Mouse (Mus musculus) stomach, embryonic 14.5 days (tissue): Measurements from ENCODE around the gene Gm5800. TPM values are rescaled to one million over a fixed set of nuclear protein-coding genes. Genes with fewer than 3 reads are reported as not detected.
"Not testable (repeated sequence)": the region's sequence is repeated elsewhere in the genome, so short reads cannot be mapped to it uniquely, and the experiment has no call there.

ENCODE experiments used
- ATAC-seq: fragments of 200-750 bp; cut with Nextera tagmentation; 2 replicates; pipeline ENCODE4 v1.8.0; 2017; ENCODE audit warnings: low read depth, moderate TSS enrichment; ENCODE audit not compliant: insufficient number of reproducible peaks, insufficient read depth, low FRiP score
- H3K27ac ChIP-seq: fragments of 300-500 bp; sonication (generic); 2 replicates; pipeline ENCODE4 v1.5.1; 2014; ENCODE audit warnings: mild to moderate bottlenecking, low read length, moderate library complexity, mixed read lengths
- H3K27me3 ChIP-seq: fragments of 300-500 bp; sonication (generic); 2 replicates; pipeline ENCODE4 v1.6.1; 2014; ENCODE audit warnings: low read length, control low read depth, mixed read lengths; ENCODE audit not compliant: control insufficient read depth, insufficient read depth
- H3K36me3 ChIP-seq: fragments of 300-500 bp; sonication (generic); 2 replicates; pipeline ENCODE4 v1.6.1; 2014; ENCODE audit warnings: mild to moderate bottlenecking, control low read depth, low read length, moderate library complexity, mixed read lengths; ENCODE audit not compliant: control insufficient read depth, insufficient read depth
- H3K4me1 ChIP-seq: fragments of 300-500 bp; sonication (generic); 2 replicates; pipeline ENCODE4 v1.6.1; 2014; ENCODE audit warnings: low read length, control low read depth, mixed read lengths; ENCODE audit not compliant: control insufficient read depth, insufficient read depth
- H3K4me2 ChIP-seq: fragments of 300-500 bp; sonication (generic); replicated peaks from 2 replicates; pipeline ENCODE4 v1.6.1; 2014; ENCODE audit warnings: low read depth, low read length, control low read depth
- H3K4me3 ChIP-seq: fragments of 300-500 bp; sonication (generic); 2 replicates; pipeline ENCODE4 v1.5.1; 2014; ENCODE audit warnings: low read depth, low read length, control low read depth
- H3K9ac ChIP-seq: fragments of 300-500 bp; sonication (generic); replicated peaks from 2 replicates; pipeline ENCODE4 v1.6.1; 2014; ENCODE audit warnings: low read depth, mild to moderate bottlenecking, control low read depth, low read length, moderate library complexity, mixed read lengths
- H3K9me3 ChIP-seq: fragments of 300-500 bp; sonication (generic); 2 replicates; pipeline ENCODE4 v1.6.1; 2016; ENCODE audit warnings: low read depth, low read length, control low read depth; ENCODE audit not compliant: control insufficient read depth
- WGBS: fragments of 180-500 bp; shearing (Covaris S2); extraction: QIAGEN DNeasy Blood & Tissue Kit; methylation state at CpG from one replicate; pipeline ENCODE4 v1.1.7; 2014; 5-methylcytosine and 5-hydroxymethylcytosine counted together
- polyA plus RNA-seq: library from polyadenylated mRNA; unstranded; fragments of >200 nt; fragmentation: Nextera tagmentation; extraction: Ambion mirVana; gene quantifications from 2 replicates; pipeline ENCODE4 v1.2.1, GENCODE M21; 2014

Gm5800 gene
- polyA plus RNA-seq, result not detected in 2 replicates

DNA sequence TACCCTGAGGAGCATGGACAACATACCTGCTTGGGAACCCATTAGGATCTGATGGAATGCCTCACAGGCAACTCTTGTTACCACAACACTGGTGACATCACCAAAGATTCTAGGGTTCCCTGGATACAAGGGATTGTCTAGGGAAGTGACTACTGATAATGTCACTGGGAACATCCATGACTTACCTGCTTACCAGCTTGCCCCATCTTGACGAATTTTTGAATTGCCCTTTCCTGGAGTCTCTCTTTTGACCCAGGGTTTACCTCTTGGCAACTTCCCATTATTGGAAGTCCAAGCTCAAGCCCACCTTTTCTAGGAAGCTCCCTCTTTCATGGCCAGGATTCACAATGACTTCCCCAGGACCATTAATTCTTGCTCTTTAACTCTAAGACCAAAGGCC lies at the start of gene Gm5800:
Gm5800 (minus strand) TSS at position 101 of the 400 bp plus-strand sequence.
- Histone ChIP-seq H3K9me3 (no peaks in the 10 kb centered on the region), H3K4me1 (no peaks in the 10 kb centered on the region), H3K4me2 (no peak within 1 kb of the TSS), H3K4me3 (no peak within 1 kb of the TSS), H3K9ac (no peak within 1 kb of the TSS), H3K27me3 (no peaks in the 10 kb centered on the region), H3K27ac (no peak within 1 kb of the TSS), H3K36me3 (no peaks in the 10 kb centered on the region)
- ATAC-seq, result no peak
- WGBS, result 50% methylated on average over 1 of the region's 1 CpGs

DNA sequence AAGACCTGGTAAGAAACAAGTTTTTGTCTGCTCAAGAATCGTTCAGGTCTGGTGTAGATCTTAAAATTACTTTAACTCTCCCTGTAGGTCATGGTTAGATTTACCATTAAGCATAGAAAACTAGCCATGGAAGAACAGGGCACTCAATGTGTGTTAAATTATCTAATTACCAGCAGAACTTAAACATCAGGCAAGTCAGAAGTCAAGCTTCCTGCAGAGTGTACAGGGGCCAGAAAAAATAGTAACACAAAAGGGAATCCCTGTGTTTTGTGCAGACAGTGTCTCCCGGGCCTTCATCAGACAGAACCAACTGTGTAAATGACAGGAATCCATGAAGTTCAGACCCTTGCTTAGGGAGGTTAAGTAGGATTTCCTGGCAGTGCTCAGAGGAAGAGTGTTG lies 39.0 kb upstream of the Gm5800 start:
- no peak overlapping the region for H3K4me2 ChIP-seq
- H3K4me3 ChIP-seq, result no peak overlapping the region
- H3K9ac ChIP-seq, result no peak overlapping the region
- no peaks in the 10 kb centered on the region for H3K36me3 ChIP-seq
- no peaks in the 10 kb centered on the region for H3K27me3 ChIP-seq
- no peaks in the 10 kb centered on the region for H3K4me1 ChIP-seq
- no peak overlapping the region for H3K27ac ChIP-seq
- no peaks in the 10 kb centered on the region for H3K9me3 ChIP-seq
- 63% methylated on average over 2 of the region's 2 CpGs for WGBS
- ATAC-seq, result no peak

DNA sequence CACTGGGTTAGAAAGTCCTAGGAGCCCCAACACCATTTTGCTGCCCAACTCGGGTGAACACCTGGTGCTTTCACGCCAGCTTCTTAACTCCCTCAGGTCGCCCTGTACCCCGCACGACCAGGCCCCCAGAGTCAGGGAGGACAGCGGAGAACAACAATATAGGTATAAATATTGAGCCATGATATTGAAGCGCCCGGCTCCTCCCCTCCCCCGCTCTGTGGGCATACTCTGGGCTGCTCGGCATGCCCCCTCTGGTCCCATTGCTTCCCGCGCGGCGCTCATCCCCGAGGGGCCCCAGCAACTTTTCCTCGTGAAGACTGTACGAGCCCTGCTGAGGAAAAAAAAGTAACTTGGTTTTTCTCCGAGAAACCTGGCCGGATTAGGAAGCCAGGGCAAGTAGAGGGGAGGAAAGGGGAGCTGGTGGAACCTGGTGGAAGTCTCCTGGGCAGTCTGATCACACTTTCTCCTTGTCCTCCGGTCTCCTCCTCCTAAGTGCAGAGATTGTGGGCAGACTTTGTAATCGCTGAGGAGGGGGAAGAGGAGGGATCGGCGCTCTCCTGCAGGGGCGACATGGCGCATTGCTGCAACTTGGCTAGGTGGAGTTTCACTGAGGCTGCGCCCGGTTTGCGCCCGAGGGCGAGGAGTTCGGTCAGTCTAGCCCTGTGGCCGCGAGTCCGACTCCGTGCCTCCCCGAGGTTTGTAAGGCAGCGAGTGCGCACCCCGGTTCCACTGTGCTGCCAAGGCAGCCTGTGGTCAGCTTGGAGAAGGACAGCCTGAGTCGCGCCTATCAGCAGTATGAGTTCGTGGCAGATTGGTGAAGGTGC lies 23.6 kb upstream of the Gm5800 start:
- WGBS, result under 1% methylated on average over 42 of the region's 42 CpGs
- 0 out of 2 replicates have a peak, but pooled peaks cover 3% of the 10 kb centered on the region for H3K4me1 ChIP-seq
- ATAC-seq, result peak; percentile 65; the same call in 1 of the 2 replicates
- H3K4me3 ChIP-seq, result peak overlapping the region; percentile 36
- no peak overlapping the region for H3K27ac ChIP-seq
- peaks cover 25% of the 10 kb centered on the region for H3K27me3 ChIP-seq
- H3K9ac ChIP-seq, result no peak overlapping the region; the same call in 1 of the 2 replicates
- H3K4me2 ChIP-seq, result peak overlapping the region; percentile 77
- no peaks in the 10 kb centered on the region for H3K9me3 ChIP-seq
- no peaks in the 10 kb centered on the region for H3K36me3 ChIP-seq

DNA sequence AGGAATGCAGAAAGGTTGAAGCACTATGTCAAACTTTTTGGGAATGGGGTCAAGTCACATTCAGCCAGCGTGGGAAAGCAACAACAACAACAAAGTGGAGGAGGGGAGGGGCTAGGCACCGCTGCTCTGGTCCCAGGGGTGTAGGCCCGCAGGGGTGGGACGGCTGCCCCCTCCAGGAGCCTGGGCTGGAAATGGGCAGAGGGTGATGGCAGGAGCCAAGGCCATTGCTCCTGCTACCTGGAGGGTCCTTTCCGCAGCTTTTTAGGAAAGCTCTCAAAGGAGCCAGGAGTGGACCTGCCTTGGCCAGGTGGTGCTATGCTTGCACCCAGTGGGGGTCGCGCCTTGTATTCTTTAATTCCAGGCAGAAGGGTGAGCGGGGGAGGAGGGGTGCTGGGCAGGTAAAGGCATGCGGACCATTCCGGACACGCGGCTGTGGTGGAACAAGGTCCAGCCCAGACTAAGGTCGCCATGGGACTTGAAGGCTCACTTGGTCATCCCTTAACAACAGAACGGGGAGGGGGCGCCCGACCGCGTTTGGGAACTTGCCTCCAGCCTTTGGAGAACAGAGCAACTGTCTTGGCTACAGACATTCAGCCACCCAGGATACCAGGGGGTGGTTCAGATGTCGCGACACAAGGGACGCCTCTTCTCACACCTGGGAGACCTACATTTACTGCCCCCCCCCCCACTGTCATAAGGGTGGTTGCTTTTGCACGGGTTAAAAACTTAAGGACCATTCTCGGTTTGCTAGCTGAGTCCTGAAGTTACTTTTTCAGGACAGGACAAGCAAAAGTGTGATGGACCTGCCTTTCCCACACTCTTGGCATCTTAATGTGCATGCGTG lies 22.4 kb upstream of the Gm5800 start:
- H3K4me3 ChIP-seq, result peak overlapping the region; percentile 9; the same call in 1 of the 2 replicates
- no peaks in the 10 kb centered on the region for H3K36me3 ChIP-seq
- H3K4me2 ChIP-seq, result peak overlapping the region; percentile 77
- H3K4me1 ChIP-seq, result 0 out of 2 replicates have a peak, but pooled peaks cover 3% of the 10 kb centered on the region
- 2% methylated on average over 24 of the region's 24 CpGs for WGBS
- H3K9me3 ChIP-seq, result no peaks in the 10 kb centered on the region
- no peak overlapping the region for H3K9ac ChIP-seq
- 0 out of 2 replicates have a peak, but pooled peaks have one; percentile 28 for ATAC-seq
- H3K27me3 ChIP-seq, result peaks cover 25% of the 10 kb centered on the region
- H3K27ac ChIP-seq, result no peak overlapping the region

DNA sequence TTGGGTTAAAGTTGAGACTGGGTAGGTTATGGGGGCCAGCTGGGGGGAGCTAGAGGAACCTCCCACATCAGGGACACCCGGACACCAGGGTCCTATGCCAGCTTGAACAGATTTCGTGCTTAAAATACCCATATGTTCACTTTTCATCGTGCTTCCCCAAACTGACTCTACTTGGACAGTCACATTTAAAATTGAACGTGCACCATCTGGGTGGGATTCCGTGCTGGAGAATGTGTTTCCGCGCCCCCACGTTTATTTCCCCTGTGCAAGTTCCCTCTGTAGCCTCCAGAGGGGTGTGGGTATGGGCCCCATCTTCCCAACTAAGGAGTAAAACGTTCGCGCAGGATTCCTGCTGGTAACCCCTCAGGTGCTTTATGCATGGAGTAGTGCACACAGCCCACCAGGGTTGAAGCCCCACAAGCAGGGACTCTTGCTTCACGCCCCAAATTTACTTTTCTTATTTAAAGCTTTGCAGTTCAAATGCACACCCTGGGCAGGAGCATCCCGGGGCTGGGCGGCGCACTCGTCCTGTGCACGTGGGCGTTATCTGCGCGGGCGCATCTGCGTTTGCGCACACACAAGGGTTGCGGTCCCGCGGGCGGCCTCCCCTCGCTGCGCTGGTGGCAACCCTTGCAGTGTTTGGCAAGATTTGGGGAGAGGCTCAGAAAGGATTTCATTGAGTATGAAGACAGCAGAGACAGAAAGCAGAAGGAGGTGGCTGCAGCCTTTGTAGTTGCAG lies 21.6 kb upstream of the Gm5800 start:
- Histone ChIP-seq H3K27ac (no peak overlapping the region), H3K4me1 (0 out of 2 replicates have a peak, but pooled peaks cover 3% of the 10 kb centered on the region), H3K4me3 (peak overlapping the region; percentile 9; the same call in 1 of the 2 replicates), H3K4me2 (peak overlapping the region; percentile 35), H3K9me3 (no peaks in the 10 kb centered on the region), H3K27me3 (peaks cover 25% of the 10 kb centered on the region), H3K9ac (no peak overlapping the region), H3K36me3 (no peaks in the 10 kb centered on the region)
- no peak for ATAC-seq
- 4% methylated on average over 29 of the region's 29 CpGs for WGBS

DNA sequence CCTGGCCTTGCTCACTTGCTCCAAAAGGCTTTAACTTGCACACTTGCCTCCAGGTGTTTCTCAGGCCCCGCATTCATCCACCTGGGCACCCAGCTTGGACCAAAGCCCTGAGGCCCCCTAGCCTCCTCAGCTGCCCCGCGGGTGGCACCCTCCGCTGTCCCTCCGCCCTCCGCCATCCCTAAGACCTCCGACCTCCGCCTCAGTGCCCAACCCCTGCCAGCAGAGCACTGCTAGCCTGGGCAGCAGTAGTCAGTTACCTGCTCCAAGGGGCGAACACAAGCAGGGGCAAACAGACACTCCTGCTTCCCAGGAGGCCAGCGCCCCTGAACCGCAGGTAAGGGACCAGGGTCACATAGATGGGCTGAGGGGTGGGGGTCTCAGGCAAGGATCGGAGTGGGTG lies 21.0 kb upstream of the Gm5800 start:
- 16% methylated on average over 12 of the region's 12 CpGs for WGBS
- H3K27ac ChIP-seq, result no peak overlapping the region
- no peak for ATAC-seq
- no peaks in the 10 kb centered on the region for H3K36me3 ChIP-seq
- H3K9me3 ChIP-seq, result no peaks in the 10 kb centered on the region
- no peak overlapping the region for H3K4me3 ChIP-seq
- no peak overlapping the region for H3K9ac ChIP-seq
- 0 out of 2 replicates have a peak, but pooled peaks cover 3% of the 10 kb centered on the region for H3K4me1 ChIP-seq
- no peak overlapping the region for H3K4me2 ChIP-seq
- peaks cover 25% of the 10 kb centered on the region for H3K27me3 ChIP-seq

DNA sequence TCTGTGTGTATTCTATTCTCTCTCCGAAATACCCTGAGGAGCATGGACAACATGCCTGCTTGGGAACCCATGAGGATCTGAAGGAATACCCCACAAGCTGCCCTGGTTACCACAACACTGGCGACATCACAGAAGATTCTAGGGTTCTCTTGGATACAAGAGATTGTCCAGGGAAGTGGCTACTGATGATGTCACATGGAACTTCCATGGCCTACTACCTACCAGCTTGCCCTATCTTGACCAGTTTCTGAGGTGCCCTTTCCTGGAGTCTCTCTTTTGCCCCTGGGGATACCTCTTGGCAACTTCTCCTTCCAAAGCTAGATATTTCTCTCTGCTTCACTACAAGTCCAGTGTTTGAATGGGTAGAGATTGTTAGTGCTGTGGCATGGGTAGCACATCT lies 21.6 kb downstream of the Gm5800 start, which contains the start of gene Gm17079:
Gm17079 (minus strand) TSS at position 101 of the 400 bp plus-strand sequence.
- ATAC-seq, H3K27ac ChIP-seq, H3K4me1 ChIP-seq, H3K27me3 ChIP-seq, H3K36me3 ChIP-seq, H3K9me3 ChIP-seq, H3K4me3 ChIP-seq, H3K9ac ChIP-seq, H3K4me2 ChIP-seq: not testable (repeated sequence)
- WGBS, result 73% methylated on average over 1 of the region's 2 CpGs

DNA sequence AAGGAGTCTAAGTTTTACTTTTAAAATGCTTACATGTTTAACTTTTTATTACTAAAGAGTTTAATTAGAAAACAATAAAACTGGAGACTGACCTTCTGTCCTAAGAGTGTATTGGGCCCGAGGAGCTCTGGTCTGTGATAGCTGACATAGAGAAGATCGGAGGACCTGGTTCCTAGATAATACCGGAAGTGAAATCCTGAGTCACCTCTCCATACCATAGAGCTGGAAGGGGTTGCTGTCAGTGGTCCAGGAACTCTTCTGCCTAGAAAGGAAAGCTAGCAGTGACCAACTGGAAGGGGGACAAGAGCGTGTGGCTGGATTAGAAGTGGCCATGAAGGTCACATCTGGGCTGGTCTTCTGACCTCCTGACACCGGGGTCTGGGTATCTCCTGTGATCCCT lies 39.7 kb downstream of the Gm5800 start:
- Histone ChIP-seq H3K27ac (no peak overlapping the region), H3K4me3 (no peak overlapping the region), H3K27me3 (no peaks in the 10 kb centered on the region), H3K4me2 (no peak overlapping the region), H3K9ac (no peak overlapping the region), H3K4me1 (no peaks in the 10 kb centered on the region), H3K36me3 (no peaks in the 10 kb centered on the region), H3K9me3 (no peaks in the 10 kb centered on the region)
- ATAC-seq, result no peak
- 88% methylated on average over 5 of the region's 5 CpGs for WGBS
